Mouse (Mus musculus) embryo, embryonic 10.5 days (tissue): ENCODE measurements around the gene Saa1.
A peak's percentile ranks its signal among the peaks of the same experiment; 100 is the strongest.
"Not testable (repeated sequence)": the region's sequence is repeated elsewhere in the genome, so short reads cannot be mapped to it uniquely, and the experiment has no call there.

Experiments used
- DNase-seq: peaks from one replicate; pipeline ENCODE4 v3.0.0-alpha.2; 2015; ENCODE audit warnings: low spot score

The Saa1 gene

DNA sequence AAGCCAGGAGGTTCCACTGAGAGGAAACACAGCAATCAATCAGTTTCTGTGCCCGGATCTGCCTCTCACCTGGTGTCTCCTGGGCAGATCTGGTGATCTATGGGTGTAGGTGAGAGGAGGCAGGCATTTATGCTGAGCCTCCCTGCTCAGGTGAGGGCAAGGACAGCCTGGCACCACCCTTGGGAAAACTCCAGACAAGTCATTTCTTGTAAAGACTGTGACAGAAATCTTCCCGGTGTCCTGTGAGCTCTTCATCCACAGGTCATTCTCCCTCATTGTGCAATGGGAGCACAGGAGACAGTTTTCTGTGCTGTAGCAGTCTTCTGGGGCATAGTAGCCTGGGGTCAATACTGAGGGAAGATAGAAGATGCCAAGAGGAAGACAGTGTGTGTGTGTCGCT, at the start of gene Saa1:
Saa1 (minus strand) TSS at position 101 of the 400 bp plus-strand sequence.
- DNase-seq, result not testable (repeated sequence)

DNA sequence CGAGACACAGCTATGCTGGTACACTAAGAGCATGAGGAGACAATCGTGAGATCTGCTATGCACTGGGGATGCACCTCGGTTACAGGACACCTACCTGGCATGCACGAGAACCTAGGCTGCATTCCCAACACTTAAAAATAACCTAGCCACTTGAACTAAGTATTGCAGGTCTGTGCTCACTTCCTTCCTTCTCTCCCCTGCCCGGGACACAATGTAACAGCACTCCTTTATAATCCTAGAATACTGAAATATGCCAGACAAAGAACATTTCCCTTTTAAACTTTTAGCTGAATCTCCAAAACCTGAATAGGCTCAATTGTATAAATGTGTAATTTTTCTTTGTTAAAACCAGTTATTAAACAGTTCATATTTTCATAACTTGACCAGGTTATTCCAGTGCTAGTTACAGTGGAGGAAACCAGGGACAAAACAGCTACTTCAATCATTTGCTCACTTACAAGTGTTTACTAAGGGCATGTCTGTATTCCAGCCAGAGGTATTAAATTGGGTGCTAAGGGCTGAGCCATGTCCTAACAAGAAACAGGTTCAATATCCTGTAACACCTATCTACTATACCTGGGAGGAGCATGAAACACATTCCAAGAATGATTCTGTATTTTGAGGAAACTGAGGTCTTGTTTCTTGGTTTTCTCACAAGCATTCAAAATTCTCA, 46.5 kb upstream of the Saa1 start:
- DNase-seq, result no peak

DNA sequence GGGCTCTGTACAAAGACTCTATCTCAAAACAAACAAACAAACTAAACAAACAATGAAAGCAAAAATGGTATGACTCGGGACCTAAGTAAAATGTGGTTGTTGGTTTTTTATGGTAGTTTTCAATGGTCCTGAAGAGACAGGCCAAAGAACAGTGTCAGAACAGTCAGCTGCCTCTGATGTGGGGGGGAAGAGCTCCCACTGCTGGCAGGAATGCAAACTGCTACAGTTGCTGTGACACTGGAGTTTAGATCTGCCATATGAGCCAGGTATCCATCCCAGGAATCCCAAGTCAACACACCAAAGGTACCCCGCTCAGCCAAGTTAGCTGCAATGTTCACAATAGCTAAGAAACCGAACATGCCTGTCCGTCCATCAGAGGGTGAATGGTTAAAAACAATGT, 27.9 kb upstream of the Saa1 start:
- peak; percentile 82 for DNase-seq

DNA sequence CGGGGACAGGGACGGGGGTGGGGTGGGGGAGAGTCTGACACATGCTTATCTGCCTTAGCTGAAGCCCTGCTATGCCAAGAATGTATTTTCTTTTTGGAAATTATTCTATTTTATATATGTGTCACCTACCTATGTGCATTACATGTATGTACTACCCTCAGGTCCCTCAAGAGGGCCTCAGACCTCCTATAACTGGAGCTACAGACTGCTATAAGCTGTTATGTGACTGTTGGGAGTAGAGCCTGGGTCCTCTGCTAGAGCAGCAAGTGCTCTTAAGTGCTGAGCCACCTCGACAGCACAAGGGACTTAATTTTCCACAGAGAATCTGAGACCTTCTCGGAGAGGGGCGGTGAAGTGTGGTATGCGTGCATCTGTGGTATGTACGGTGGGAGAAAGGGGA, 25.7 kb upstream of the Saa1 start:
- no peak for DNase-seq

DNA sequence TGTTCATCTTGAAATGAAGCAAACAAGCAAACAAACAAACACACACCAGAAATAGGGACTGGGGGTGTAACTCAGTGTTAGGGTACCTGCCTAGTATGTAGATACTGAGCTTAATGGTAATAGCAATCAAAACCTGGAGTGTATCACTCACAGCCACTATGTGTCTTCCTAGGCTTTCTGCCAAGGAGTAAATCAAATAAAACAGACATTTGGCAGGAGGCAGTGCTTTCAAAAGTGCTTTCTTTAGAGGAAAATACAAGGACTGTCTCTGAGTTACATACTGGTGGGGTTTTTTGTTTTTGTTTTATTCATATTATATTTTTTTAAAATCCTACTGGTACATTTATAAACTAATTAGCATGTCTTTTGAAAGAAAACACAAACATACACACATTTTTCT, 24.6 kb upstream of the Saa1 start:
- no peak for DNase-seq

DNA sequence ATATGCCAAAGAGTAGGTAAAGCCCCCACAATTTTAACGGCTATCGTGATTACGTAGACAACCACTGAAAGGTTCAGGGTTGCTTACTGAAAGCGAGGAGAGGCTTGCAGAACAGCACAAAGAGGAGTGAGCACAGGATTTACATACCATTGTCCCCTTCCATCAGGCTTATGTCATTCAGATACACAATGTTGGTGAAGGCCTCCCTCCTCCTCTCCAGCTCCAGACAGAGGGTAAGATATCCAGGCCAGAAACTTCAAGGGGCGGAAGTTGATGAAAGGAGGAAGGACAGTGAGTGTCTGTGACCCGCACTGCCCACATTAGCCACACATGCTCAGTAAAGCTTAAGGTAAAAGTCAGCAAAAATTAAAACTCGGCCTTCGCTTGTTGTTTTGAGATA, 21.9 kb upstream of the Saa1 start:
- no peak for DNase-seq

DNA sequence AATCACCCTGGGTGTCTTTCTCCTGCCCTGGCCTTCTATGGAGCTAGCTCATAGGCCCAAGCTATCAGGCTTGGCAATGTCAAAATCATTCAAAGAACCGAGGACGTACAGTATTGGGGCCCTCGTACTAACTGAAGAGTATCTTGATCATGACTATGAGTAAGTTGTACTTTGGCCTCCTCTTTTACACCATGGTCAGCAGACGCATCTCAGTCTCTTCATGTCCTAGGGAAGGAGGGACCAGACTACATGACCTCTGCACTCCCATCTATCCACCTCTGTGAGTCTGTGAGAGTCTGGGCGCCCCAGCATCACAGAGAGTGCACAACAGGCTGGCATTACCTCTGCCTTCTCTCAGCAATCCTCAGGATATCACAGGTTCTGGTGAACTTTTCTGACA, 19.8 kb upstream of the Saa1 start:
- DNase-seq, result no peak

DNA sequence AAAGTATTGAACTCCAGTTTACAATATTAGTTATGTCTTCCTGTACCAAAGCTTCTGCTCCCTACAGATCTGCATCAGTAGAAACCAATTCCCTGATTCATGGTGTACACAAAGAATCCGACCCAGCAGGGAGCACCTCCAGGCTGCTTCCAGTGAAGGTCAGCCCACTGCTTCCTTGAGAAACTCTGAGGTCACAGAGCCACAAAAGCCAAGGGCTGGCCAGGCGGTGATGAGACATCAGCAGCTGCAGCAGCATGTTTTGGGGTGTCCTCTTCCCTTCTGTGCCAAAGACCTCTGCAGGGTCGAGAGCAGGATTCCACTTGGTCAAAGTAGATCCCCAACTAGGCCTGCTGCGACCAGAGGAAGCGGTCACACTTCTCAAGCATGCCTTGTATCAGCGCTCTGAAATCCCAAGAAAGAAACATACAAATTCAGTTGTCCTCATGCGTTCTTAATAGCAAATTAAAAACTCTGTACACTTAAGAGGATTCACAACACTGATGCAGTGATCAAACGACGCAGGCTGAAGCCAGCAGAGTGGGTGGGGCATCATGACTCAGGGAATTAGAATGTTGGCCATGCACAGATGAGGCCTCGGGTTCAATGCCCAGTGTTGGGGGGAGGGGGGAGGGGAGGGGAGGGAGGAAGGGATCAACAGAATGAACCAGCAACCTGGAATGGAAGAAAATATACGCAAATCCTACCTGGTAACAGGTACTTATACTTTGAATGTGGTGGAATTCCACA, 18.4 kb upstream of the Saa1 start:
- DNase-seq, result no peak

DNA sequence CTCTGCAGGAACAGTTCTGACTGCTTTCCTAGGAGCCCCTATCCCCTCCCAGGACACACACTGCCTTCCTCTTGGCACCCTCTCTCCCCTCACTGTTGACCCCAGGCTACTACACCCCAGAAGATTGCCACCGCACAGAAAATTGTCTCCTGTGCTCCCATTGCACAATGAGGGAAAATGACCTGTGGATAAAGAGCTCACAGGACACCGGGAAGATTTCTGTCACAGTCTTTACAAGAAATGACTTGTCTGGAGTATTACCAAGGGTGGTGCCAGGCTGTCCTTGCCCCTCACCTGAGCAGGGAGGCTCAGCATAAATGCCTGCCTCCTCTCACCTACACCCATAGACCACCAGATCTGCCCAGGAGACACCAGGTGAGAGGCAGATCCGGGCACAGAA, 8.7 kb upstream of the Saa1 start, which contains the start of gene Saa2:
Saa2 (plus strand) TSS at position 301 of the 400 bp plus-strand sequence.
- DNase-seq, result no peak

DNA sequence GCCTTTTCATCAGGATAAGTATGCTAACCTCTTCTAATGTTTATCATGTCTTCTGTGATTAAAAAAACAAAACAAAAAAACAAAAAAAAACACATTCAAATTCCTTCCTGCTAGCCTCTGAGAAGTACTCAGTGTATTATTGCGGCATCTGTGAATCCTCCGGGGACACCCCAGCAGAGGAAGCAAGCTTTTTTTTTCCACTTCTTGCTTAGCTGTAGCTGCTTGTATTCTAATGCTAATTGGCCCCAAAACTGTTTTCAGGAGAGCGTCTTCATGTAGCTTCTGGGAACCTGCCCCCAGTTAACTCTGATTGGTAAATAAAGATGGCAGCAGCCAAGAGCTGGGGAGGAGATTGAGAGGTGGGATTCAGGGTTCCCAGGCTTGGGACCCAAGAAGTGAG, 5.7 kb upstream of the Saa1 start:
- no peak for DNase-seq

DNA sequence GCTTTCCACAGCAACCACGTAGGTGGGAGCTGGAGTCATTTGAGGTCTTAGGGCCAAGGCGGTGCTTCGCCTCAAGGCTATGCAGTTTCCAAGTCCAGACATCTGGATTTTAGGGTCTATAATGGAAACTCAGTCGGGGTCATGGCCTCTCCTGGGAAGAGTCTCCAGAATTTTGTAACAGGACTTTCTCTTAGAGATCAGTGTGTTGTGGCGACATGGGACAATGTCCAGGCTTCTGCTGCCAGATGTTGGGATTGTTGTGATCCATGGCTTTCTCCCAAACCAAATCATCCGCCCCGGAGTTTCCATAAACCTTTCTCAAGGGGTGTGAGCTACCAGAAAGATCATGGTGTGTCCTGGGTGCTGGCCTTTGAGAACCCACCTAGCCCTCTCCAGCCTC, 3.6 kb upstream of the Saa1 start:
- no peak for DNase-seq

DNA sequence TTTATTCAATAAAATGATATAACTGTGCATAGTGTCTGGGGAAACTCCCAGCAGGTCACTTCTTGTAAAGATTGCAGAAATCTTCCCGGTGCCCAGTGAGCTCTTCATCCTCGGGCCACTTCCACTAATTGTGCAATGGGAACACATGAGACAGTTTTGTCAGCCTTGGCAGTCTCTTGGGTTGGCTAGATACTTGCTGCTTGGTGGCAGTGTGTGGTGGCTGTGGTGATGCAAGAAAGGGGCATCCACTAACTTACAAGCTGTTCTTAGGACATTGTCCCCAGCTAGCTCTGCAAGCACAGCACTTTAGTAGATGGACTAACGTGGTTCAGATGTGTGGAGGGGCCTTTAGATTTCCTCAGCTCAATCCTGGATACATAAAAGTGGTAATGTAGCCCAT, 3.0 kb upstream of the Saa1 start:
- DNase-seq, result no peak

DNA sequence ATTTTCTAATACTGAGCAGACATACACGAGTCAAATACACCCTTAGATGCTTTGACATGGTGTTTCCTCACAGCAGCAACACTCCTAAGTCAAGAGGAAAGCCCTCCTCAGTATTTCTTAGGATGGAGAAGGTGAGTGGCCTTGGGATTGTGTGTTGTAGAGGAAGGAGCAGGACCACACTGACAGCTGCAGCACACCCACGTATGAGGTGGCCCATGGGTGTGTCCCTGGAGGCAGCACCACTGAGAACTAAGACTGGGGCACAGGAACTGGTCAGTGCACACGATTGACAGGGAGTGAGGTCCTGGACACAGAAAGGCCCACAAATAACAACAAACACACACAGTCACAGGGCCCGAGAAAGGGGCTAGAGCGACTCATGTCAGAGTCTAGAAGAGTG, 2.7 kb downstream of the Saa1 start:
- not testable (repeated sequence) for DNase-seq

DNA sequence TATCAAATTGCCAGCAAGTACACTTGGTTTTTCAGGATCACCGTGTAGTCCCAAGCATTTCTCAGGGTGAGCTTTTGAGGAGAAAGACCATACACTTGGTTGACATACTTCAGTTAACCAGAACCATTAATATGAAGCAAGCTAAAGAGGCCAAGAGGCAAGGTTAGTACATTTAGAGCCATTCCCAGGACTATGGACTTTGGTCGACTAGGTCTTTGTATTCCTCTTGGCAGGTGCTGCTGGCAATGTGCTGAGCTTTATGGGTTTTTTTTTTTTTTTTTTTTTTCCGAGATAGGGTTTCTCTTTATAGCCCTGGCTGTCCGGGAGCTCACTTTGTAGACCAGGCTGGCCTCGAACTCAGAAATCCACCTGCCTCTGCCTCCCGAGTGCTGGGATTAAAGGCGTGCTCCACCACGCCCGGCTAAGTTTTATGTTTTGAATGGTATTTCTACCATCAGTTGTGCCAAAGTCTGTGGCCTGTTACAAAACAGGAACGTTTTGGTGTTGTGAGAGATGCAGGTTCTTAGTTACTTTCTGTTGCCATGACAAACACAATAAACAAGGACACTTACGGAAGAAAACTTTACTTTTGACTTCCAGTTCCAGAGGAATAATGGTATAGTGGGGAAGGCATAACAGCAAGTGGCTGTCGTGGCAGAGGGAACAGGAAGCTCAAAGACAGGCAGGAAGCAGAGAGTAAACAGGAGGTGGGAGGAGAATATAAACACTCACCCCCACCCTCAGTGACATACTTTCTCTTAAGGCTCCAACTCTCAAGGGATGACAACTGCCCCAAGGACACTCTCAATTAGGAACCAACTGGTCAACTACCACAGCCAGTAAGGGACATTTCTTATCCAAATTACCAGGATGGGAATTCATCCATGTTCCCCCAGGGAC, 4.0 kb downstream of the Saa1 start:
- DNase-seq, result no peak

DNA sequence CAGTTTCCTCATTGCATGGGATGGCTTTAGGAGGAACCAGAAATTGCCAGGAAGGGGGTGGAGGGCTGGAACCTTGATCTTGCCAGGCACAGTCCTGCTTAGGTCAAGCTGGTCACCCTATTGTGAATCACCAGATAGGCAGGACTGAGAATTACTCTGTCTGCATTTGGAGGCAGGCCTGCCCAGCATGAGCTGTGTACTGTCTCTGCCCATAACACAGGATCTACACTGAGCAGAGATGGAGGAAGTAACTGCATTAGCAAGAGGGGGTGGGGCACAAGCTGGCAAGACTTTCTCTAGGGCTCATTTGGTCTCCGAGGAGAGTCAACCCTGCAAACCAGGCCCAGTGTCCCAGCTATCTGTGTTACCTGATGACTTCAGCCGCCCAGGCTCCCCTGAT, 7.8 kb downstream of the Saa1 start:
- no peak for DNase-seq

DNA sequence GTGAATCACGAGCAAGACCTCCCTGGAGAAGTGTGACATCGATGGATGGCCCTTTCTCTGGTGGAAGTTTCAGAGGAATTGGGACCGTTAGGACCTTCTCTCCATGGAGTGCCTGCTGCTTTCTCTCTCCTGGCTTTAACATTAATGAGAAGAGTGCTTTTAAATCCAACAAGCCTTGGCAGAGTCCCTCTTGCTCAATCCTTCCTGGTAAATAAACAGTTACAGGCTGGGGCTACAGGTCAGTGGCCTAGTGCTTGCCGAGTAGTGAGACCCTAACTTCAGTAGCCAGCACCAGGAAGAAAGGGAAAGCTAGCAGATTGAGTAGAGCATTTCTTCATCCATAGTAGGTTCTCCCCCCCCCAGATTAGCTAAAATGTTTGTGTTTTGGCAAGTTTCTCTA, 10.3 kb downstream of the Saa1 start, which contains the start of gene Saa4:
Saa4 (minus strand) TSS at position 146 of the 400 bp plus-strand sequence.
- DNase-seq, result no peak

DNA sequence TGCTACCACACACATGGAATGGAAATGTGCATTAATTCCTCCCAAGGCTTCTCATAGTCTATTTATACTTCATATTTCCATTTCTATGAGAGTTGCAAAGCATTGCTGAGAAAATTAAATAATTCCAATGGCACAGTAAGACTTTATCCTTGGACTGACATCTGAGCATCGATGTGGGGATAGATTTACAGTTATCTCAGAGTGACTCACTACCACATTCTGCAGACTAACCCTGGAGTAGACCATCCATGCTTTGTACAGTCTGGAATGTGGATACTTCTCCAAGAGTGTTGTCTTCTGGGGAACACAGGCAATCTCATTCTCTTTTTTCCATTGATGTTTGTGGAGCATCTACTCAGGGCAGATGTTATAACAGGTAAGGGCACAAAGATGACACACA, 15.2 kb downstream of the Saa1 start:
- no peak for DNase-seq

DNA sequence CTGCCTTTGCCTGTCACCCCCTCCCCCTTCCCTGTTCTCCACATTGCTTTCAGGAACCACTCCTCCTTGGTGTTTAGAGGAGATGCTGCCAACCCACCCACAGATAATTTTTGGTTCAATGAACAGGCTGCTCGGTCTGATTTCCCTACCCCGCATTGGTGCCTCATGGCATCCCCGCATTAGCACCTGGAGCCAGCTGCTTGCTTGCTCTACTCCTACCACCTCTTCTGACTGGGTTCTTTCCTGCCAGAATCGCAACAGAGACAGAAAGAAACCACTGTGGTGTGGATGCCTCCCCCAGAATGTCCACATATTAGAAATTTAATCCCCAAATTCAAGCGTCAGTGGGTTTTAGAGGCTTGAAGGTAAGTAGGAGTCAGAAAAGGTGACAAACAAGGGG, 18.4 kb downstream of the Saa1 start:
- no peak for DNase-seq

DNA sequence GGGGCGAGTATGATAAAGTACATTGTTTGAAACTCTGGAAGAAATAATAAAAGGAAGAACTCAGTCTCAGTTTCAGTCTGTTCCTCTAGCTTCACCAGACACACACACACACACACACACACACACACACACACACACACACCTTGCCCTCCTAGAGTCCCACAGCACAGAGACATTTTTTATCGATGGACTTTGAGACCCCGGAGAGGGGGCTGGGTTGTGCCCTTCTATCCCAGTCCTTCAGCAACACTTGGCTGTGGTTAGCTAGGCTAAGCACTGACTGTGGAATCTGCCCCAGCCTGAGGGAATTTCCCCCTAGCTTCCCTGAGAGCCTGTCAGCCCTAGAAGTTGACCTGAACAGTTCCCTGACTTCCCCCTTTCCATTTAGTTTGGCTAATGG, 18.9 kb downstream of the Saa1 start:
- no peak for DNase-seq

DNA sequence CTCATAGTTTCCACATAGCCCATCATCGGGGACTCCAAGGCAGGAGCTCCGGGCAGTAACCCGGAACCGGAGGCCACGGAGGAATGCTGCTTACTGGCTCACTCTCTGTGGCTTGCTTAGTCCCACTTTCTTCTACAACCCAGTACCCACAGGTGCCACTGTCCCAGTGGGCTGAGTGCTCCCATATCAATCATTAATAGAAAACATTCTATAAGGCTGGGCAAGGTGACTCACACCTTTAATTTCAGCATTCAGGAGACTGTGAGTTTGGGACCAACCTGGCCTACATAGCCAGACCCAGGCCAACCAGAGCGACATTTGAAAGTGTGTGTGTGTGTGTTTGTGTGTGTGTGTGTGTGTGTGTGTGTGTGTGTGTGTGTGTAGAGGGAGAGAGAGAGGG, 19.4 kb downstream of the Saa1 start:
- DNase-seq, result no peak

DNA sequence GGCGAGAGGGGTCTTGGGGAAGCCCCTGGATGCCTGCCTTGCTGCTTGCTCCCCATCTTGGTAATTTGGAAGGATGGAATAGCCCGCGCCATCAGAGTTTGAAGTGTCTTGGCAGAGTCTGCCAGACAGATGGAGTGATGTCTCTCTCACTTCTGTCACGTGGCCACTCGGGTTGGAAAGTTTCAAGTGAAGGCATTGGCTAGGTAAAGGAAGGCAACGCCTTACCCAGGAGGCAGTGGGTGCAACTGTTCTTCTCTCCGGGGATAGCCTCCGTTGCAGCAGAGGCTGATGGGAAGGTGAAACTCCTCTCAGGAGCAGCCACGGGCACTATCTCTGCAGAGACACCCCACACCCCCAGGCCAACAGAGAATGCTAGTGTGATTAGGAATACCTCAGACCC, 22.3 kb downstream of the Saa1 start:
- DNase-seq, result no peak

DNA sequence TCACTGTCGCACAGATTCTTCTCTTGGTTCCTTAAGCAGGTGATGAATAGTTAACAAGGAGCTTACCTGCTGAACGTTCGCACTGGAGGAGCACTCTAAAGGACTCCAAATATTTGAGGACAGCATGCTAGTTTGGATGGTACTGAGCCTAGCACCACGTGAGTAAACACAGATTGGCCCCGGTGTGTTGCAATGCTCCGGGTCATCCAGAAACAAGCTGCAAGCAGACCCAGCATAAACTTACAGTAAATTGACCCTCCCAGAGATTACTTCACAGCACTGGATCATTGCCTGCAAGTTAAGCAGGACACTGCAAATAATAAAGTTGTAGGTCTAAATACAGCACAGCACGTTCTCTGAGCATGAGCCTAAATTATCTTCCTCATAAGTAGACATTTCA, 23.3 kb downstream of the Saa1 start:
- DNase-seq, result no peak
